Mouse (Mus musculus) neutrophil, adult 65 days (primary cell): ENCODE data around the gene Gm14569. TPM values are rescaled to one million over a fixed set of nuclear protein-coding genes. Genes with fewer than 3 reads are reported as not detected.

Source experiments
- total RNA-seq: library from RNA; stranded (reverse); gene quantifications from 2 replicates; pipeline ENCODE4 v1.2.4, GENCODE M21; 2023

Gm14569 gene
- not detected in 2 replicates for total RNA-seq

GRCm38 (mm10) chrX:36491730-36492129, at the start of gene Gm14569:
Gene Gm14569, minus strand, starts transcription at chrX:36491830.

GRCm38 (mm10) chrX:36400980-36401379, 90.7 kb downstream of the Gm14569 start, which contains the start of gene Gm6268:
Gene Gm6268, plus strand, starts transcription at chrX:36401280.

Other genes starting within 250 kb of the Gm14569 start
- gene Lonrf3, start 163.5 kb downstream of the Gm14569 start, total RNA-seq = 13.4 and 22.9 TPM in 2 replicates
- gene Gm6268, start 90.5 kb downstream of the Gm14569 start, total RNA-seq = not detected in 2 replicates
- 15.5 and 16.2 TPM in 2 replicates for gene Pgrmc1, start 106.4 kb upstream of the Gm14569 start, total RNA-seq
- gene Akap17b, start 153.6 kb upstream of the Gm14569 start, total RNA-seq = 0.28 and 0.29 TPM in 2 replicates